Mouse (Mus musculus) C2C12 (cell line): ENCODE measurements around the gene Isca2.

Experiments used
- CEBPB ChIP-seq: IDR thresholded peaks from one replicate; pipeline ENCODE4 v1.6.1; 2011; ENCODE audit warnings: low read depth, mild to moderate bottlenecking, control low read depth, moderate library complexity
- CTCF ChIP-seq: IDR thresholded peaks from one replicate; pipeline ENCODE4 v1.5.1; 2011; ENCODE audit not compliant: control insufficient read depth, insufficient read depth, insufficient read length
- MAX ChIP-seq: IDR thresholded peaks from one replicate; pipeline ENCODE4 v1.6.1; 2011; ENCODE audit warnings: mild to moderate bottlenecking, control low read depth
- MYOD1 ChIP-seq: IDR thresholded peaks from one replicate; pipeline ENCODE4 v1.6.1; 2011; ENCODE audit warnings: low read depth; ENCODE audit not compliant: control insufficient read depth, insufficient read length
- USF1 ChIP-seq: IDR thresholded peaks from one replicate; pipeline ENCODE4 v1.6.1; 2011; ENCODE audit warnings: low read depth, mild to moderate bottlenecking, control low read depth, moderate library complexity

DNA sequence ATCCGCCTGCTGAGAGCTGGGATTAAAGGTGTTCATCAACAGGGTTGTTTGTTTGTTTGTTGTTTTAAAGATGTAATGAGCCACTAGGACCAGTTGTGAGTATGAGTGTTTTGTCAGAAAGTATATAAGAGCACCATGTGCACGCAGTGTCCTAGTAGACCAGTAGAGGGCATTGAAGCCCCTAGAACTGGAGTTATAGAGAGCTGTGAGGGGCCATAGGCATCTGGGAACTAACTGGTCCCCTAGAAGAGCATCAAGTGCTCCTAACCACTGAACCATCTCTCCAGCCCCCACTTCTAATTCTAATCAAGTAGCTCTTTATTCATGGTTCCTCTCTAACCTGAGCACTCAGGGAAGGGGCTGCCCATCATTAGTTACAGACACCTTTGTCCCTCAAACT lies 14.0 kb upstream of the Isca2 start:
- TF ChIP-seq USF1, result no peak
- TF ChIP-seq MAX, result no peak
- no peak for TF ChIP-seq CTCF
- no peak for TF ChIP-seq MYOD1
- TF ChIP-seq CEBPB, result no peak
